Mouse (Mus musculus) cerebellum, adult 2 months (tissue): ENCODE results near the gene Agbl4. TPM values are rescaled to one million over a fixed set of nuclear protein-coding genes. Genes with fewer than 3 reads are reported as not detected.

Experiments used
- DNase-seq, 2 experiments: peaks; one replicate each; pipeline ENCODE4 v3.0.0; 2021
- H3K27ac ChIP-seq: fragments of 200-500 bp; 2 replicates; pipeline ENCODE4 v1.5.1; 2012; ENCODE audit warnings: low read length, control low read depth, inconsistent platforms; ENCODE audit not compliant: insufficient read depth
- H3K27me3 ChIP-seq: fragments of 200-500 bp; 2 replicates; pipeline ENCODE4 v1.6.1; 2012; ENCODE audit warnings: inconsistent platforms, mild to moderate bottlenecking, low read length, moderate library complexity; ENCODE audit not compliant: control insufficient read depth, insufficient read depth
- H3K4me1 ChIP-seq: fragments of 200-500 bp; 2 replicates; pipeline ENCODE4 v1.6.1; 2011; ENCODE audit warnings: low read length; ENCODE audit not compliant: control insufficient read depth, insufficient read depth
- H3K4me3 ChIP-seq: fragments of 200-500 bp; replicated peaks from 2 replicates; pipeline ENCODE3; 2011; ENCODE audit warnings: mild to moderate bottlenecking, low read depth, low read length, control low read depth; ENCODE audit not compliant: insufficient read depth
- CTCF ChIP-seq: fragments of 200-500 bp; IDR thresholded peaks from 2 replicates; pipeline ENCODE4 v1.5.1; 2011; ENCODE audit warnings: low read depth, mild to moderate bottlenecking, control low read depth, low read length, moderate library complexity, borderline replicate concordance; ENCODE audit not compliant: insufficient read depth
- POLR2A ChIP-seq: fragments of 200-500 bp; IDR thresholded peaks from 2 replicates; pipeline ENCODE4 v1.6.1; 2011; ENCODE audit warnings: low read length, control low read depth, borderline replicate concordance; ENCODE audit not compliant: insufficient read depth
- WGBS: fragments of 180-500 bp; shearing (Covaris S2); methylation state at CpG from one replicate; pipeline ENCODE4 v1.1.7; 2018; 5-methylcytosine and 5-hydroxymethylcytosine counted together
- polyA plus RNA-seq: library from polyadenylated mRNA; depleted of rRNA; stranded (reverse); fragments of >200 nt; gene quantifications from 2 replicates; pipeline ENCODE4 v1.2.3, GENCODE M21; 2012

Agbl4 gene
- polyA plus RNA-seq, 1 experiment, result 4.8 TPM

- Histone ChIP-seq H3K27me3 (no peaks in the 10 kb centered on the region; the same call in 1 of the 2 replicates), H3K4me3 (no peak overlapping the region), H3K27ac (no peak overlapping the region), H3K4me1 (no peaks in the 10 kb centered on the region)
- 88% methylated on average over 10 of the region's 10 CpGs for WGBS
- DNase-seq, result no peak
- TF ChIP-seq POLR2A (no peak), CTCF (no peak)
Measured at GRCm38 (mm10) chr4:111577087-111577773, 1179.8 kb downstream of the Agbl4 start.

DNA sequence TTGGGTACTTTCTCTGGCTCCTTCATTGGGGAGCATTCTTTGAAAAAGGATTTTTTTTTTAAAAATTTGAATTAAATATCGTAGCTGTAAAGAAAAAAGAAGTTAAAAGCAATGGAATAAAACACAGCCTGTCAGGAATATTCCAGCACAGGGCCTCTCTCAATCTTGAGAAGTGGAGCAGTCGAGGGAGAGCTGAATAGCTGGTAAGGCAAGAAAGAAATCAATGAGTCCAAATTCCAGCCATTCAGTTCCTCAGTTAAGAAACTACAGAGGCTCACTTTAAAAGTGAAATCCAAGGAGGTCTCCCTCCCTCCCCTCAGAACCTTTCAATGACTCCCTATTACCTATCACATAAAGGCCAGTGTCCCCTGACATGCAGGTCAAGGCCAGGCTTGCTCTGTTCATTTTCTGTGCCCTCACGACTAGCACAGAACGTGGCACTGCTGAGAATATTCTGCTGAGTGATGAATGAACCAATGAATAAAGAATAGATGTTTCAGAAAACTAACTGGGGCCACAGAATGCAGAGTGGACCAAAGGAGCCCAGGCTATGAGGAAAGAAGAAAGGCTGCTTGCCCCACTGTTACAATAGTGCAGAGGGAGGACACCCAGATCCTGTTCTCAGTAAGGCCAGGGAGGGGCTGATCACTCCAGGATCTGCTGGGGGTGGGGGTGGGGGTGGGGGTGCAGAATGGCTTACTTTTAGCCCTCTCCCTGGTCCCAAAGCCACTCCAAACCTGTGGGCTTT, 1181.8 kb downstream of the Agbl4 start:
- no peak overlapping the region for H3K27ac ChIP-seq
- no peaks in the 10 kb centered on the region for H3K4me1 ChIP-seq
- H3K4me3 ChIP-seq, result no peak overlapping the region
- TF ChIP-seq POLR2A (no peak), CTCF (no peak)
- no peaks in the 10 kb centered on the region; the same call in 1 of the 2 replicates for H3K27me3 ChIP-seq
- no peak for DNase-seq
- 46% methylated on average over 4 of the region's 4 CpGs for whole genome bisulfite sequencing

- WGBS, result 23% methylated on average over 4 of the region's 4 CpGs
- no peak for DNase-seq
- TF ChIP-seq CTCF, result no peak
- H3K4me3 ChIP-seq, result no peak overlapping the region
- no peak overlapping the region for H3K27ac ChIP-seq
- H3K27me3 ChIP-seq, result no peaks in the 10 kb centered on the region; the same call in 1 of the 2 replicates
- H3K4me1 ChIP-seq, result no peaks in the 10 kb centered on the region
Measured at GRCm38 (mm10) chr4:111579863-111580224, 1182.4 kb downstream of the Agbl4 start.

DNA sequence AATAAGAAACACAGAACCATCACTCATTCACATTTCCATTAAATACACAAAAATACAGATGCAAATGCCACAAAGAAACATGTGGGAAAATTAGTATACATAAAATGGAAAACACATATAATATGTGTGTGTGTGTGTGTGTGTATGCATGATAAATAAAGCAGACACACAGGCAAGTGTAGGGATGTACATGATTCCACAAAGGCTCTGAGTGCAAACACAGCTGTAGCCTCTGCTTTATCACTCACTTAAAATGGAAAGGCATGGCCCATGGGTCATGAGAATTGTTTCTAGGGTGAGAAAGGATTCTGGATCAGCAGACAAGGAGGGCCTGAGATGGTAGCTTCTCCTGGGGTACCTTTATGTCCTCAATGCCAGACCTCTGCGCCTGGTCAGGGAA, 1182.8 kb downstream of the Agbl4 start:
- H3K27ac ChIP-seq, result no peak overlapping the region

GRCm38 (mm10) chr4:111583562-111584237, 1186.2 kb downstream of the Agbl4 start:
- DNase-seq, result no peak
- H3K27ac ChIP-seq, result no peak overlapping the region
- H3K4me3 ChIP-seq, result no peak overlapping the region
- no peaks in the 10 kb centered on the region; the same call in 1 of the 2 replicates for H3K27me3 ChIP-seq
- no peaks in the 10 kb centered on the region for H3K4me1 ChIP-seq
- TF ChIP-seq POLR2A (no peak), CTCF (no peak)
- 45% methylated on average over 10 of the region's 10 CpGs for WGBS

More for the DNA sequence above, 1182.8 kb downstream of the Agbl4 start:
- TF ChIP-seq CTCF (no peak), POLR2A (no peak)
- no peak for DNase-seq
- Histone ChIP-seq H3K4me3 (no peak overlapping the region), H3K4me1 (no peaks in the 10 kb centered on the region), H3K27me3 (no peaks in the 10 kb centered on the region; the same call in 1 of the 2 replicates)
- WGBS, result 97% methylated on average over 1 of the region's 1 CpGs

- Histone ChIP-seq H3K4me3 (no peak overlapping the region), H3K4me1 (no peaks in the 10 kb centered on the region), H3K27ac (no peak overlapping the region), H3K27me3 (no peaks in the 10 kb centered on the region; the same call in 1 of the 2 replicates)
- DNase-seq, result no peak
- TF ChIP-seq CTCF (no peak), POLR2A (no peak)
- 79% methylated on average over 7 of the region's 7 CpGs for WGBS
Measured at GRCm38 (mm10) chr4:111584286-111584685, 1186.8 kb downstream of the Agbl4 start.

DNA sequence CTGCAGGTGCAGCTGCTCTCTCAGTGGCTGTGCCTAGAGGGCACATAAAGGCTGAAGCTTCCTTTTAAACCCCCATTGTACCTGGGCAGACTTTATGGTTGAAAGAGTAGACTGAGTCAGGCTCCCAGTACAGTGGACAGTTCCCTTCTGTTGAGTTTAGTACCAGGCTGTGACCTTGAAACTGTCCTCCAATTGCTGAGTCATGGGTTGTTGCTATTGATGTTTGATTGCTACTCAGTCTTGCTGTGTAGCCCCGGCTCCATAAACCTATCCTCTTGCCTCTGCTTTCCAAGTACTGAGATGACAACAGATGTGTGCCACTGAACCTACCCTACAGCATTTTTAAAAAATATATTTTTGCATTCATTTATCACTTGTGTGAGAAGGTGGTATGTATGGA, 1190.8 kb downstream of the Agbl4 start:
- Histone ChIP-seq H3K4me1 (no peaks in the 10 kb centered on the region), H3K27me3 (no peaks in the 10 kb centered on the region; the same call in 1 of the 2 replicates), H3K27ac (no peak overlapping the region), H3K4me3 (no peak overlapping the region)
- 86% methylated on average over 1 of the region's 1 CpGs for WGBS
- DNase-seq, result no peak
- no peak for TF ChIP-seq CTCF
- no peak for TF ChIP-seq POLR2A
